Mouse (Mus musculus) megakaryocyte-erythroid progenitor cell, adult 5-6 weeks (primary cell): ENCODE measurements at regions not wholly inside any gene's neighbourhood (a gene's known extent, or its start where the extent isn't known, plus 50 kb on each side); places are given as distances from the start of the nearest gene placed in this dataset.

Experiments used
- ATAC-seq: replicated peaks from 2 replicates; pipeline ENCODE4 v1.8.0; 2016; ENCODE audit warnings: mild to moderate bottlenecking, inconsistent platforms; ENCODE audit not compliant: severe bottlenecking, poor library complexity, low FRiP score, low TSS enrichment

DNA sequence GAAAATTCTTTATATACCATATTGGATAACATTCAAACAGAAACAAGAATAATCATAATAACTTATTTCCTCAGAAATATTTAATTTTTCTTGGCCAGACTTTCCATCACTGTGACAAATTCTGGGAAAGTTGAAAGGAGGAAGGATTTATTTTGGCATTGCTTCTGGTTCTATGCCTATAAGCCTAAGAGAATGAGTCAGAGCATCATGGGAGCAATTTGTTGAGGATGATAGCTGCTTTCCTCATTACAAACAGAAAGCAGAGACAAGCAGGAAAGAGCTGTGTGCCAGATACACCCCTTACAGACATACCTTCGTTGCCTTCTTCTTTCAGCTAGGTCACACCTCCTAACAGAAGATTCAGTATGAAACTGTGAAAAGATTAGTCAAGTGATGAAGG, 115.3 kb downstream of the Rgs21 start:
- no peak for ATAC-seq

DNA sequence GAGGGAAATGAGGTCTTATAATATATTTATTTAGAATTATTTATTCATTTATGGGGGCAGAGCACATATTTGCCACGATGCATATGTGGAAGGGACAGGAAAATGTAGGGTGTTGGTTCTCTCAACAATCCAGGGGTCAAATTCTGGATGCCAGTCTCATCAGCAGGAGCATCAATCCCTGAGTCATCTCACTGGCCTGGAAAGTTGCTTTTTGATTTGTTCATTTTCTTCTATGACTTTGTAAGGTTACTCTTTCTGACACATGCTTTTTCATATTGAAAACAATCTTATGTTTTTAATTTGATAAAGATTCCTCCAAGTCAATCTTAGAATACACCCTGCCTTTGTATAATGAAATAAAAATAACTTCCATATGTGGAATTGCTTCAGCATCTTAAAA, 115.7 kb downstream of the Rgs21 start:
- no peak for ATAC-seq

DNA sequence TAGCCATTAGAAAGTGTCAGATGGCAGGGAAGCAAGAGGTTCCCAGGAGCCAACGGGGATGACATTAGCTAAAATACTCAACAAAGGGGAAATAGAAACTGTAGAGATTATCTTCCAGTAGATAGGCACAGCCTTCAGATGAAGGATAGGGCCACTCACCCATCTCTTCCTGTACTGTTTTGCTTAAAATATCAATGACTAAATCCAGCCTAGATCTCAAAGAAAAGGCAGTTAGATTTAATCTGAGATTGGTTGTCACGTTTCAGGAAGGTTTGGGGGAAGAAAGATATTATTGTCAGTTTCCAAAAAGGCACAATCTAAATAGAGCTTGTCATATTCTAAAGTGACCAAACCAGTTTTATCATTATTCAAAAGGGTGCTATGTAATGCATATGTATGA, 130.8 kb downstream of the Rgs21 start:
- ATAC-seq = no peak

DNA sequence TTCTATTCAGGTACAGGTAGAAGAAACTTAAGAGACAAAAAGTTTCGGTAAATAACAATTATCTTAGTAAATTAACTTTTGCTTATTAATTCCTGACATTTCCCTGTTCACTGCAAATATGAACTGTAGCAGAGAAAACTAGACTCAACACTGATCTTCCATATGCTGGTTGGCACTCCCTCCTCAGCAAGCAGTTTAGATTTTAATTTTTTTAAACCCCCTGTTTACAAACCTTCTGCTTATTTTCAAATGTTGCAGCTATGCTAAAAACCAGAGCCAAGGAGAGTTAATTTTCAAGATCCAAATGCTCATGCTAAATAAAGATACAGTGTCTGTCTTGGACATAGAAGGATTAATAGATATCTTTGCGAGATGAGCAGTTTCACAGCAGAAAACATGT, 134.7 kb downstream of the Rgs21 start:
- ATAC-seq = no peak

DNA sequence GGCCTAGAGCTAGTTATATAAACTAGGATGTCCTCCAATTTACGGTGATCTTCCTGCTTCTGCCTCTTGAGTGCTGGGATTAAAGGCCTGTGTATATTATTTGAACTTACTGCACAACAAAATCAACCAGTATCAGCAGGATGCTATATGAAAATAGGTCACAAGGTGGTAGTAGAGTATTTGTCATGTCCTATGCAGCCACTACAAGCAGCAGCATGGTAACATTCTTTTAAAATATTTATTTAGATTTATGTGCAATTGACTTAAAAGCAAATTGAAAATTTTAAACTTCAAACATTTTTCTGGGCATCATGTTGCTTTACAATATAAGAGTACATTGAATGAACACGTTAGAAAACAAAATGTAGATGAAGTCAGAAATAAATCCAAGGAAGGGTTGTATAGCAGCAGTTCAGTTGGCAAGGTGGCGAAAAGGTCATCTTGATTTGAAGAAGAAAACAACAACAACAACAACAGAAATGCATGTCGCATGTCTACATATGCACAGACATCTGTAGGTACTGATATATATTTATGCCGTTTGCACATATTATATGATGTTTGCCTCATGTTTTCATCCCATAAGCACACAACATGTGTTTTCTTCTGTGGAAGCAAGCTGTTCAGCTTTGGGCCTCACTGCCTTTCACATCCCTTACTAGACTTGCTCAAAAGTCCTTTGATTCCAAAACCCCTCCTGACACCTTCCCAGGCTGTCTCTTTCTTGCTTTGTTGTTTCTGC, 135.8 kb downstream of the Rgs21 start:
- peak; percentile 71; the same call in 1 of the 2 replicates for ATAC-seq

DNA sequence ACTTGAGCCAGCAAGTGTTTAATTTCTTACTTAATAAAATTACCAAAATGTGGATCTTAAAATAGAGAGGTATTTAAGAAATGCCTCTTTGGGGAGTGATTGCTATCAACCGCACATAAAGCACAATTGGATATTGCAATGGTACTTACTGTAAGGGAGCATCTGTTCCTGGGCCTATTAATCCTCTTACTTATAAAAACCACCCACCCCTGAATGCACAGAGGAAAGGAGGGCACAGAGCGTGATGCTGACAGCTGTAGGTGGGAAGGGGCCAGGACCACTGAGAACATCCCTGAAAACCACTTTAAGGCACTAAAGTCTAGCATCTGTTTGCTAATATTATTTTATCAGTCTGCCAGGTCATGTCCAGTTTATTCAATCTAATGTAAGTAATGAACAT, 146.1 kb downstream of the Rgs21 start:
- no peak for ATAC-seq

DNA sequence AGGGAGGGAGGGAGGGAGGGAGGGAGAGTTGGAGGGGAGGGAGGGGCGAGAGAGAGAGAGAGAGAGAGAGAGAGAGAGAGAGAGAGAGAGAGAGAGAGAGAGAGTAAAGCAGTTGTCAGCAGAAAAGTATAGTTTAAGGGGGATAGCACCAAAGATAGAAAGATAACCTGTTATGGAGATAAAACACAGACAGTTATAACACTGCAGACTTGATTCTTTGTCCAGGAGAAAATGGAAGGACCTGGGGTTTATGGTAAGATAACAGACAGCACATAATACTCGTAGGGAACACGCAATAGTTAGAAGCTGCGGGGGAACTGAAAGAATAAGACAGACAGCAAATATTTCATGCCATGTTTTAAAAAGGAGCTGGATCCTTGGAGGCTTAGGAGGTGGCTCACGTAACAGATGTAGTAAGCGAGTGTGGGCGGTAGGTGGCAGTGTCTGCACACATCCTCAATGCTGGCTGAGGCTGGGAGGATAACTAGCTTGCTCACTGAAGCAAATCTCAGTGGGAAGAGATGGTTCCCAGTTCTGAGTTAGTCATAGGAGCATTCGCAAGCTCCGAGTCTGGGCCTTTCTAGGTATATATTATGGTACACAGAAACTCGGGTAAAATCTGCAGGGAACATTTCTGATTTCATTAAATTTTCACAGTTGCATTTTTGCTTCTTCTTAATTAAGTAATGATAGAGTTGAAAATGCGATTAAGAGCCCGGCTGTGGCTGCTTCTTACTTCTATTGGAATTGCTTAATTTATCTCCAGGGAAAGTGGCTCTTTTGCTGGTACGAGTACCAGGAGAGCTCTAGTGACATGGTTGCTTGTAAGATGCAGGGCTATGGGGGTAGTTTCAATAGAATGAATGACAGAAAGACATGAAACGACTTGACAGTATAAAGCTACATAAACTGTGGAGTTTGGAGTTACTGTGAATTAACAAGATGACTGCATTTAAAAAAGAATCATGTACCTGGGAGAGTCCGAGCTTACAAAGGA, 157.6 kb upstream of the Rgs1 start:
- peak; percentile 99 for ATAC-seq

DNA sequence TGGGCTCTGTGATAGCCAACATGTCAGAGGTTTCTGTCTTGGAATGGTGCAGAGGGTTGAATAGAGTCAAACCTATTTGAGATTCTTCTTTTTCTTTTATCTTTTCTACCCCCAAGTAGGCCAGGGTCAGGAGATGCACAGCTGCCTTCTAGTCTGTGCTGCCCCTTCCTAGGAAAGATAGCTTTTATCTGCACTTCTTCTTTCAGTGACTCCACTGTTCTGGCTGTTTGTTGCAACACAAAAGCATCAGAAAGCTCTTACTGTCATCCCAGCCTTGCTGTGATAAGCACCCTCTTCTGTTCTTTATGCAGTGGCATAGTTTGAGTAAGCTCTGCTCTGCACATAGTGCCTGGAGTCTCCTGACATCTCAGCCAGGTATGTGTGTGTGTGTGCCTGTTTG, 156.7 kb upstream of the Rgs1 start:
- 0 out of 2 replicates have a peak, but pooled peaks have one; percentile 27 for ATAC-seq

DNA sequence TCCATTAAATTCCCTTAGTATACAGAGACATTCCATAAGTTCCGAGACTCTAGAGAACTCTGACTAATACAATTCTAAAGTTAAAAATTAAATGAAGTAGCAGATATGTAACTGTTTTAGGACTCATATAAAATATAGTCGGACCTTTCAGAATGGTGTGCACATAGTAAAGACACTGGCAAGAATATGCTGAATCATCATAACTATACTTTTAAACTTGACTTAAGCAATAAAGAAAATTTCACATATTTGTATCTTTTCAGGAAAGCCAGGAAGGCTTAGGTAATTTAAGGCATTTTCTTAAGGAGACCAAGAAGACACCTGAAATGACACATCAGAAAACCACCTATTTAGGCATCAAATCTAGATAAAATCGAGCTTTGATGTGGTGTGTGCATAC, 156.0 kb upstream of the Rgs1 start:
- no peak for ATAC-seq

DNA sequence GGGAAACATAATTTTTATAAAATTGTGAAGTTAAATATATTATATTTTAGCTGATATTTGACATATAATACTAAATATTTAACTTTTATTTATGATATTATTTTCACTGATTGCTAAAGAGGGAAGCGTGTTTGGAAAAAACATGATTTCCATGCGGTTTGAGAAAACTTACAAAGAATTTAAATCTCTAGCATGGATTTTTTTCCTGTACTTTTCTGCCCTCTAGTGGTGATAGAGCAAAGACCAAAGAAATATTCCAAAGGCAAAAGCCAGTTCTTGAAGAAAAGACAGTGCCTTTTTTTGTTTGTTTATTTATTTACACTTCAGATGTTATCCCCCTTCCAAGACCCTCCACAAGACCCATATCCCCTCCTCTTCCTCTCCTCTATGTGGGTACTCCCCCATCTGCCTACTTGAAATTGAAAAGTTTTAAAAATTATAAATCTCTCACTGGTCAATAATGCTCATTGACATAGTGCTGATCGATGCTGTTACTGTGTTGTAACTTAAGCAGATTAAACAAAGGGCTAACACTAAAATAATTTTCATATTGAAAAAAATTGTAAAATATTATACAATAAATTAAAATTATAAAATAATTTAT, 131.1 kb upstream of the Rgs1 start:
- no peak for ATAC-seq

DNA sequence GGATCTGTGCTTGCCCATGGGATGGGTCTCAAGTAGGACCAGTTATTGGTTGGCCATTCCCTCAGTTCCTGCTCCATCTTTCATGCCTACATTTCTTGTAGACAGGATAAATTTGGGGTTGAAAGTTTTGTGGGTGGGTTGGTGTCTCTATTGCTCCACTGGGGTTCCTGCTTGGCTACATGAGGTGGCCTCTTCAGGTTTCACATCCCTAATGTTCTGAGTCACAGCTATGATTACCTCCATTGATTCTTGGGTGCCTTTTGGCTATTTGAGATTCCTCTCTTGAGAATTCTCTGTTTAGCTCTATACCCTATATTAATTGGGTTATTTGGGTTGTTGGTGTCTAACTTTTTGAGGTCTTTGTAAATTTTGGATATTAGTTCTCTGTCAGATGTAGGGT, 125.1 kb upstream of the Rgs1 start:
- no peak for ATAC-seq

DNA sequence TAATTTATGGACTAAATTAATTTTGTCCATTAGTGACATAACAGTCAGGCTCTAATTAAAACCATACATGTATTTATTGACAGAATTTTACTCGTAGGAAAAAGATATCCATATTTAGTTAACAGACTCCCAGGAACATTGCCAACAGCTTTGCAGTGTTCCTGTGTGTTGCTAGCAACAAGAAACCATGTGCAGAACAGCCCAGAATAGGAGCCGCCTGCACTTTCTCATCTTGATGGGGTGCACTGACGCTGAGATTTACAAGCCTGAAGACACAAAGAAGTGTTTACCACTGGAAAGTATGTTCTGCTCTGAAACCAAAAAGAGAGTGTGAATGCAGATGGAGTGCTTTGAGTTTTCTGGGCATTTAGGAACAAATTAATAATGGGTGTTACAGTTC, 118.5 kb upstream of the Rgs1 start:
- ATAC-seq = no peak

DNA sequence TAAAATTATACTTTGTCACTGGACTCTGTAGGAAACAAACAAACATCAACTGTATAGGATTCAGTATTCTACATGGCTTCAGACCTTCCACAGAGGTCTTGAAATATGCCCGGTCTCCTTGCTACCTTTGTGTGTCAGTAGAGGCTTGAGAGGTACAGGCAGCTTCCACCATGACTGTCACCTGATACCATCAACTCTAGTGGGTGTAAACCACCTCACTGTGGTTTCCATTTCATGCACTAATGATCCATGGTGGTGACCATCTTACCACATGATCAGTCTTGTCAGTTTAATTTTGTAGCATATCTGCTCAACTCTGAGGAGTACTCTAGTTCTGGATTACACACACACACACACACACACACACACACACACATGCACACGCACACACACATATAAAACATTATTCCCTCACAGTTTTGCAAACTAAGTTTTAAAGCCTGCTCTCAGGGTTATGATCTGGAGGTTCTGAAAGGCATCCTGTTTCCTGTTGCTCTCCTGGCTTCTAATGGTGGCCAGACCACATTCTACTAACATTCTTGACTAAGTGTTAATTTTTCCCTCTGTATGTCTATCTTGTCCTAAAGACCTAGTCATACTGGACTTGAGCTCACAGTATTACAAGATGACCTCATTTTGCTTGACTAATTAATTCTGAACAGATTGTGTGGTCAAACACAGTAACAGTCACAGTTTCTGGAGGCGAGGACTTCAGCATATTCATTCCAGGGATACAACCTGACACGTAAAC, 106.7 kb upstream of the Rgs1 start:
- peak; percentile 47; the same call in 1 of the 2 replicates for ATAC-seq

DNA sequence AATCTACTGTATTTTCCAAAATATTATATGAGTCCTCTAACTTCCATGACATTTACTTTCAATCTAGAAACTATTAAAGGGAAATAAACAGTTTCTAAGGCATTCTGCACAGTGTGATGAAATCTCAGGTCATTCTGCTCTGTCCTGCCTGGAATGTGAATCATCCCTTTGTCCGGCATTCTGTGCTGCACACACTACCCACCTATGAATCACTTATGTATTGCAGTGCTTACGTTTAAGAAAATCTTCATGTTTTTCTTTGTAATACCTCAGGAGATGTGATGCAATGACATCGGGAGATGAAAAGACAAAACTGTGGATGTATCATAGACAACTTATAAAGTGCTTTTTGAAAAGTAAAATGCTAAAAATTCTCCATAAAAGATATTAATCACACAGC, 106.0 kb upstream of the Rgs1 start:
- no peak for ATAC-seq

DNA sequence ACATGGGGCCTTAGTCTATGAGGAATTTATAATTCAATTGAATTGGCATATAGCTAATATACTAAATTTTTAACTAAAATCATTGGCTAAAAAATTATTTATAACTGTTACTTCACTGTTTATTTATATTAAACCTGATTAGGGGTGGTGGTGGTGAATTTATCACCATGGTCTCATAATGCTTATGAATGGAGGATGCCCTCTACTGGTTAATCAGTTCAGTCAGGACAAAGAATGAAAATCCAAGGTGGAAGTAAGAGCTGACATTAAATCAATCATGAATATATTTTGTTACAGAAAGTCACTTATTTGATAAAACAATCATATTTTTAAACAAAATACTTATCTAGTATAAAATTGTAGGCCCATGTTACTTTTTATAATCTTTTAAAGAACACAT, 104.3 kb upstream of the Rgs1 start:
- ATAC-seq = peak; percentile 70

DNA sequence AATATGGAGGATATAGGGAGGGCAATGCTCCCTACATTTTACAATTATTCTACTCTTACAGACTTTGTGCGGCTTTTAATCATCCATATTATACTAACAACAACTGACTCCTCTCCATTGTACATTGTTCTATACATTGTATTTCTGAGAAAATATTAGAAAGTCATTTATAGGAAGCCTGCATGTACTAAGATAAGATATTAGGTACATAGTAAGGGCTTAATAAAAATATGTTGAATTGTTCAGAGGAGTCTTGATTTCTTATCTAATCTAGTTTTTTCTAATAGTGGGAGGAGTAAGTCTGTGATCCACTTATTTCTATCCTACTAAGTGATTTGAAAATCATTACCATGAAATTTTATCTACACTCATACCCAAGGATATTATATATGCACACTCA, 94.8 kb upstream of the Rgs1 start:
- ATAC-seq = no peak; the same call in 1 of the 2 replicates

DNA sequence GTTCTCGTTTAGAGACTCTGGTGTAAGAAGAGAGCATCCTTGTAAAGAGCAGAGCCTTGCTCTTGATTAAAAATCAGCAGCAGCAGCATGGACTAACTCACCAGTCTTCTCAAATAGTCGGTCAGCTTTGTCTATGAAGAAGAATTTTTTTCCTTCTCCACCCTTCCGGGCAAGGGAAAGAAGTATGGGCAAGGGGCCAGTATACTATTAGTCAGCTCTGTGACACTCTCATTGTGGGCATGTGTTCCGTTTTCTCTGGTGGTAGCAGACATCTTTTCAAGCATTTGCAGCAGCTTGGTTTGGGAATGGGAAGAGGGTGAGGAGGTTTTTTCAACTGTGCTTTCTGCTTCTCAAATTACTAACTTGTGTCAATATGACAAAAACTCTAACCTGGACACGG, 94.3 kb upstream of the Rgs1 start:
- peak; percentile 67 for ATAC-seq

DNA sequence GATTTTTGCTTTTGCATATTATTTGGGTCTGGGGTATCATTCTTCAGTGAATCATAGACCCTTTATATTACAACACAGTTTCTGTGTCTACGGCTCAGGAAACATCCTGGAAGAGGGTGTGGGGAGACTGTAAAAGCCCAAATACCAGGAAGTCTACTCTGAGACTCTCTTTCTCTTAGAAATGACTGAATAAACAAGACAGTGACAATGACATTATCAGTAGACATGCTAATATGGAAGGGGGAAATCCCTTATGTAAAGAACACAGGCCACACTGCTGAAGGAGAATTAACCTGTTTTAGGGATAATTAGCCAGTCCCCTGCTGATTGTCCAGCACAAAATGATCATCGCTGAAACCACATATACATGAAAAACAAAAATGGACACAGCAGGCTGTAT, 88.5 kb upstream of the Rgs1 start:
- no peak for ATAC-seq

DNA sequence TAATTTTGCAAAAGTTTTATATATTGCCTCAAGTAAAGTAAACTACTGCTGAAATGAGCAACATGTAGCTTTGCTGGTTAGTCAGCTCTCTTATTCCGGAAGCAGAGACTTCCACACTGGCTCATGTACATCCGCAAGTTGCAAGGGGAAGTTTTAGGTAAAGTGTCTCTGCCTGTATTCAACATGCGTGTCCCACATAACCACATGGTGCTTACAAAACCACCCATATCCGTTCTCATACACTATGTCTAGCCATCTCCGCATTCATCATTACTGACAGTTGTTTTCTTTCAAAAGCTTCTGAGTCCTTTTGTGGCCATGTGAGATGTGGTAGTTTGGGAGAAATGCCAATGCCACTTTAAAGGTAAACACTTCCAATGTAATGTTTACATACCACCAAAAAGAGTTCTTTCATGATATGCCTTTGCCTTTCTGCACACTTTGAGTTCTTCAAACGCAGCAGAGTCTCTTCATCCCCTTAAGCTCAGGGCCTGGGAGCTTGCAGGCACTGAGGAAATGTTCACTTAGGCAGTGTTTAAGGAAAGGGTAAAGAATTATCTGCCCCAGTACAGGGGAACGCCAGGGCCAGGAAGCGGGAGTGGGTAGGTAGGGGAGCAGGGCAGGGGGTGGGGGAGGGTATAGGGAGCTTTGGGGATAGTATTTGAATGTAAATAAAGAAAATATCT, 81.5 kb upstream of the Rgs1 start:
- ATAC-seq = peak; percentile 73
